Mouse (Mus musculus): ENCODE measurements around the gene Nrsn2. TPM values are rescaled to one million over a fixed set of nuclear protein-coding genes. Genes with fewer than 3 reads are reported as not detected.

The Nrsn2 gene
- polyA plus RNA-seq, 1 experiment, result 33.1 TPM

- TF ChIP-seq CTCF (IDR thresholded peaks at IDR 0.05; ENCODE audit: borderline replicate concordance, extremely low read depth, insufficient read depth, insufficient read length) (no peak), POLR2A (IDR thresholded peaks at IDR 0.05; ENCODE audit: borderline replicate concordance, extremely low read depth, insufficient read depth, insufficient read length, poor library complexity, severe bottlenecking) (no peak; the same call in 1 of the 2 replicates)
Observed at GRCm38 (mm10) chr2:152399122-152399542, 22.7 kb upstream of the Nrsn2 start.

GRCm38 (mm10) chr2:152398691-152399090, 22.3 kb upstream of the Nrsn2 start:
- TF ChIP-seq POLR2A (IDR thresholded peaks at IDR 0.05; ENCODE audit: borderline replicate concordance, extremely low read depth, insufficient read depth, insufficient read length, poor library complexity, severe bottlenecking), result peak; percentile 52
- TF ChIP-seq CTCF (IDR thresholded peaks at IDR 0.05; ENCODE audit: borderline replicate concordance, extremely low read depth, insufficient read depth, insufficient read length), result no peak
- DNase-seq (ENCODE audit: low read depth), result peak; percentile 97

More at GRCm38 (mm10) chr2:152399122-152399542, 22.7 kb upstream of the Nrsn2 start:
- DNase-seq (ENCODE audit: low read depth), result peak; percentile 89

- TF ChIP-seq CTCF (IDR thresholded peaks at IDR 0.05; ENCODE audit: borderline replicate concordance, extremely low read depth, insufficient read depth, insufficient read length) (no peak), POLR2A (IDR thresholded peaks at IDR 0.05; ENCODE audit: borderline replicate concordance, extremely low read depth, insufficient read depth, insufficient read length, poor library complexity, severe bottlenecking) (peak; percentile 88; the same call in 1 of the 2 replicates)
- peak; percentile 98 for DNase-seq (ENCODE audit: low read depth)
Observed at GRCm38 (mm10) chr2:152397680-152398435, 21.4 kb upstream of the Nrsn2 start, which contains the start of gene Sox12. TSS of gene Sox12 (minus strand) at chr2:152398063.

GRCm38 (mm10) chr2:152397004-152397589, 20.7 kb upstream of the Nrsn2 start:
- peak; percentile 90 for DNase-seq (ENCODE audit: low read depth)
- no peak for TF ChIP-seq CTCF (IDR thresholded peaks at IDR 0.05; ENCODE audit: borderline replicate concordance, extremely low read depth, insufficient read depth, insufficient read length)
- peak; percentile 25 for TF ChIP-seq POLR2A (IDR thresholded peaks at IDR 0.05; ENCODE audit: borderline replicate concordance, extremely low read depth, insufficient read depth, insufficient read length, poor library complexity, severe bottlenecking)

GRCm38 (mm10) chr2:152396110-152397003, 19.9 kb upstream of the Nrsn2 start:
- TF ChIP-seq POLR2A (IDR thresholded peaks at IDR 0.05; ENCODE audit: borderline replicate concordance, extremely low read depth, insufficient read depth, insufficient read length, poor library complexity, severe bottlenecking), result no peak
- peak; percentile 43; the same call in 1 of the 2 replicates for TF ChIP-seq CTCF (IDR thresholded peaks at IDR 0.05; ENCODE audit: borderline replicate concordance, extremely low read depth, insufficient read depth, insufficient read length)
- DNase-seq (ENCODE audit: low read depth), result peak; percentile 99

- TF ChIP-seq POLR2A (IDR thresholded peaks at IDR 0.05; ENCODE audit: borderline replicate concordance, extremely low read depth, insufficient read depth, insufficient read length, poor library complexity, severe bottlenecking), result no peak
- no peak for TF ChIP-seq CTCF (IDR thresholded peaks at IDR 0.05; ENCODE audit: borderline replicate concordance, extremely low read depth, insufficient read depth, insufficient read length)
- no peak for DNase-seq (ENCODE audit: low read depth)
Observed at GRCm38 (mm10) chr2:152395271-152395920, 19.0 kb upstream of the Nrsn2 start.

DNA sequence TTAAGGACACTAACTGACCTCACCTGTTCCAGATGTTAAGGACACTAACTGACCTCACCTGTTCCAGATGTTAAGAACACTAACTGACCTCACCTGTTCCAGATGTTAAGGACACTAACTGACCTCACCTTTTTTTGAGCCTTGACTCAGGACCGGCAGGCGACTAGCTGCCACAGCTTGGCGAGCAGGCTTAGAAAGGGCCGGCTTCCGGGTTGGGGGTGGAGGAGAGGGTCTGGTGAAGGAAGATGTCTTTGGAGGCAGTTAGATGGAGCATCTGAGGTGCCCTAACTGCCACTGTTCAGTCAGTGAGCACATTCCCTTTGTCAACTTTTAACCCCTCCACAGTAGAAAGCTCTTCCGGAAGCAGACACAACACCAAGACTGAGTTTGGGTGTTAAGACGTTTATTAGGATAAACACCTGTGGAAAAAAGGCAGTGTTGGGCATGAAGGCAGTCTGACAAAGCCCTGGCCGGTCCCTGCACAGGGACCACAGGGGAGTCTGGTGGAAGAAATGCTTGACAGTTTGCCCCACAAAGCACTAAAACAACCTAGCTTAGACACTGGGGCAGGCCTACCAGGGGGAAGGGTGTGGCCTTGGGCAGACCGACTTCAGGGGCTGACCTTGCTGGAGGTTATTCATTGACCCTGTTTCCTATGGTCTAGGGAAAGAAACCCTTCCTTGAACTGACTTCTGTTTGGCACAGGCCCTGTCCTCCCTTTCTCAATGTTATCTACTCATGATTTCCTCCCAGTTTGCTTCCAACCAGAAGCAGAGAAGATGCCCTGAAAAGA, 17.0 kb upstream of the Nrsn2 start:
- DNase-seq (ENCODE audit: low read depth), result no peak
- no peak for TF ChIP-seq CTCF (IDR thresholded peaks at IDR 0.05; ENCODE audit: borderline replicate concordance, extremely low read depth, insufficient read depth, insufficient read length)
- no peak for TF ChIP-seq POLR2A (IDR thresholded peaks at IDR 0.05; ENCODE audit: borderline replicate concordance, extremely low read depth, insufficient read depth, insufficient read length, poor library complexity, severe bottlenecking)

GRCm38 (mm10) chr2:152392786-152393185, 16.3 kb upstream of the Nrsn2 start:
- TF ChIP-seq POLR2A (IDR thresholded peaks at IDR 0.05; ENCODE audit: borderline replicate concordance, extremely low read depth, insufficient read depth, insufficient read length, poor library complexity, severe bottlenecking), result no peak
- peak; percentile 76; the same call in 1 of the 2 replicates for TF ChIP-seq CTCF (IDR thresholded peaks at IDR 0.05; ENCODE audit: borderline replicate concordance, extremely low read depth, insufficient read depth, insufficient read length)
- peak; percentile 90 for DNase-seq (ENCODE audit: low read depth)

DNA sequence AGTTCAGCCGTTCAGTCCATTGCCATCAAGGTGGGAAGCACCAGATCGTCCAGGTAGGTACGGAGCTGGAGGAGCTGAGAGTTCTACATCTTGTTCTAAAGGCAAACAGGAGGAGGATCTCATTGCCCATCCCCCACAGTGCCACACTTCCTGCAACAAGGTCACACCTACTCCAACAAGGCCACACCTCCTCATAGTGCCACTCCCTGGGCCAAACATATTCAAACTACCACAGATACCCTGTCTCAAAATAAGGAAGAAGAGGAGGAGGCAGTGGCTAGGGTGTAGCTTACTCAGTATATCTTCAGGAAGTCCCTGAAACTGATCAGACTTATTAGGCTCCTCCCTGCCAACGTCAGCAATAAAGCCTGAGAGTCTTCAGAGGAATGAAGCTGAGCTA, 7.8 kb upstream of the Nrsn2 start:
- TF ChIP-seq CTCF (IDR thresholded peaks at IDR 0.05; ENCODE audit: borderline replicate concordance, extremely low read depth, insufficient read depth, insufficient read length) (no peak), POLR2A (IDR thresholded peaks at IDR 0.05; ENCODE audit: borderline replicate concordance, extremely low read depth, insufficient read depth, insufficient read length, poor library complexity, severe bottlenecking) (no peak)

More for the DNA sequence above, 7.8 kb upstream of the Nrsn2 start:
- no peak for DNase-seq (ENCODE audit: low read depth)

Measured in brain, embryonic 14.5 days (tissue).